Mouse (Mus musculus) embryonic facial prominence, embryonic 11.5 days (tissue): ENCODE results near the gene Tdp1. TPM values are rescaled to one million over a fixed set of nuclear protein-coding genes. Genes with fewer than 3 reads are reported as not detected.

Source experiments
- ATAC-seq: fragments of 200-750 bp; cut with Nextera tagmentation; replicated peaks from 2 replicates; pipeline ENCODE4 v1.8.0; 2017; ENCODE audit warnings: low read depth; ENCODE audit not compliant: insufficient number of reproducible peaks, low FRiP score, low TSS enrichment
- DNase-seq: peaks from one replicate; pipeline ENCODE4 v3.0.0-alpha.2; 2015; ENCODE audit warnings: low spot score
- H3K27ac ChIP-seq: fragments of 300-500 bp; sonication (generic); replicated peaks from 2 replicates; pipeline ENCODE4 v1.5.1; 2014; ENCODE audit warnings: mild to moderate bottlenecking, low read depth, low read length, control low read depth
- H3K27me3 ChIP-seq: fragments of 300-500 bp; sonication (generic); 2 replicates; pipeline ENCODE4 v1.6.1; 2014; ENCODE audit warnings: mild to moderate bottlenecking, low read length, moderate library complexity, mixed read lengths; ENCODE audit not compliant: control insufficient read depth, insufficient read depth
- H3K36me3 ChIP-seq: fragments of 300-500 bp; sonication (generic); replicated peaks from 2 replicates; pipeline ENCODE4 v1.6.1; 2014; ENCODE audit warnings: low read depth, mild to moderate bottlenecking, low read length, moderate library complexity, mixed read lengths; ENCODE audit not compliant: control insufficient read depth, insufficient read depth
- H3K4me1 ChIP-seq: fragments of 300-500 bp; sonication (generic); 2 replicates; pipeline ENCODE4 v1.6.1; 2014; ENCODE audit warnings: low read length, mixed read lengths; ENCODE audit not compliant: control insufficient read depth, insufficient read depth
- H3K4me2 ChIP-seq: fragments of 300-500 bp; sonication (generic); 2 replicates; pipeline ENCODE4 v1.6.1; 2014; ENCODE audit warnings: low read depth, mild to moderate bottlenecking, control low read depth, low read length, moderate library complexity
- H3K4me3 ChIP-seq: fragments of 300-500 bp; sonication (generic); 2 replicates; pipeline ENCODE4 v1.5.1; 2014; ENCODE audit warnings: low read depth, low read length, control low read depth
- H3K9ac ChIP-seq: fragments of 300-500 bp; sonication (generic); replicated peaks from 2 replicates; pipeline ENCODE4 v1.6.1; 2014; ENCODE audit warnings: mild to moderate bottlenecking, control low read depth, low read length
- H3K9me3 ChIP-seq: fragments of 300-500 bp; sonication (generic); replicated peaks from 2 replicates; pipeline ENCODE4 v1.6.1; 2016; ENCODE audit warnings: mild to moderate bottlenecking, low read length, inconsistent platforms, mixed read lengths; ENCODE audit not compliant: control insufficient read depth
- WGBS: fragments of 180-500 bp; shearing (Covaris S2); extraction: QIAGEN DNeasy Blood & Tissue Kit; methylation state at CpG from one replicate; pipeline ENCODE4 v1.1.7; 2014; 5-methylcytosine and 5-hydroxymethylcytosine counted together
- microRNA-seq: library from miRNA; unstranded; fragments of <30 nt; microRNA quantifications from one replicate; pipeline ENCODE4, GENCODE M21; 2016; ENCODE audit warnings: borderline number of aligned reads
- polyA plus RNA-seq: library from polyadenylated mRNA; unstranded; fragments of >200 nt; fragmentation: Nextera tagmentation; extraction: Ambion mirVana; gene quantifications from 2 replicates; pipeline ENCODE4 v1.2.1, GENCODE M21; 2014

The Tdp1 gene
- polyA plus RNA-seq, 1 experiment from 2014 or later, result 83.1 TPM

DNA sequence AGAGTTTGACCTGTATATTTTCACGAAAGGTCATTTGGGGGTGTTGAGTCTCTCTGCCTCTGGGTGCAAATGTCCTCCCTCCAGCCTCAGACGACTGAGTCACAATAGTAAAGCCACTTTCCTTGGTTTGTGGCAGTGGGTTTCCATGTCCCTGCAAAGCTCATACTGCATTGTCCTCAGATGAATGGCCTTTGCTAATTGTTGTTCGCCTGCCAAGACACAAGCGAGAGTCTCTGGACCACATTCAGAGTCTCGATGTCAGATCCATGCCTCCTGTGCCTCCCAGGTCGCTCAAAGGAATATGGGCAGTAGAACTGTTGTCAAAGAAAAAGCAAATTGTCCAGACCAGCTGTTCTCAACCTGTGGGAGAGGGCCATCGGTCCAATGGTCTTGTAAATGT is 116.1 kb downstream of the Tdp1 start:
- 86% methylated on average over 7 of the region's 7 CpGs for WGBS
- no peak for ATAC-seq
- Histone ChIP-seq H3K36me3 (no peaks in the 10 kb centered on the region), H3K9me3 (no peaks in the 10 kb centered on the region), H3K4me3 (no peak overlapping the region), H3K27ac (no peak overlapping the region), H3K9ac (no peak overlapping the region), H3K4me1 (no peaks in the 10 kb centered on the region), H3K27me3 (no peaks in the 10 kb centered on the region), H3K4me2 (no peak overlapping the region)
- no peak for DNase-seq

GRCm38 (mm10) chr12:100001246-100001645 is 116.9 kb downstream of the Tdp1 start:
- ATAC-seq, result no peak
- H3K4me2 ChIP-seq, result no peak overlapping the region
- 87% methylated on average over 3 of the region's 3 CpGs for WGBS

DNA sequence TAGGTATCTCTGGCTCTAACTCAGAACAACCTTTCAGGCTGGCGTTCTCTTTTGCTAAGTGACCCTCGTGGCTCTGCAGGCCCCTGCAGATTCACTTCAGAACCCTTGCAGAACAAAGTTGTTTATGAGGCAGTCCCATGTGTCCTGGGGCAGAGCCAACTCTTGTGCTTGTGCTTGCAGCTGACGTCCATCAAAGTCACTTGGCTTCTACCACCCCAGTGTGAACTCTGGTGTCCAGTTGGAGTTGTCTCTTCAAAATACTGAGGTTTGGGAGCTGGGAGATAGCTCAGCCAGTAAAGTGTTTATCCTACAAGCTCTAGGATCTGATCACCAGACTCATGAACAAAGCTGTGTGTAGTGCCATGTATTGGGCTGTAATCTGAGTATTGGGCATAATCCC is 117.6 kb downstream of the Tdp1 start:
- Histone ChIP-seq H3K27ac (no peak overlapping the region), H3K27me3 (no peaks in the 10 kb centered on the region), H3K4me1 (no peaks in the 10 kb centered on the region), H3K4me3 (no peak overlapping the region), H3K36me3 (no peaks in the 10 kb centered on the region), H3K9ac (no peak overlapping the region), H3K9me3 (no peaks in the 10 kb centered on the region), H3K4me2 (no peak overlapping the region)
- ATAC-seq (no peak), DNase-seq (no peak)
- WGBS, result 89% methylated on average over 3 of the region's 3 CpGs

More at GRCm38 (mm10) chr12:100001246-100001645, 116.9 kb downstream of the Tdp1 start:
- no peaks in the 10 kb centered on the region for H3K36me3 ChIP-seq
- no peaks in the 10 kb centered on the region for H3K4me1 ChIP-seq
- H3K9ac ChIP-seq, result no peak overlapping the region
- no peaks in the 10 kb centered on the region for H3K27me3 ChIP-seq
- H3K4me3 ChIP-seq, result no peak overlapping the region
- no peak overlapping the region for H3K27ac ChIP-seq
- H3K9me3 ChIP-seq, result no peaks in the 10 kb centered on the region
- DNase-seq, result no peak

GRCm38 (mm10) chr12:100002914-100003587 is 118.7 kb downstream of the Tdp1 start:
- no peaks in the 10 kb centered on the region for H3K36me3 ChIP-seq
- no peak overlapping the region for H3K4me3 ChIP-seq
- no peak overlapping the region for H3K4me2 ChIP-seq
- WGBS, result 38% methylated on average over 8 of the region's 8 CpGs
- no peaks in the 10 kb centered on the region for H3K4me1 ChIP-seq
- no peak for ATAC-seq
- H3K9ac ChIP-seq, result no peak overlapping the region
- no peaks in the 10 kb centered on the region for H3K9me3 ChIP-seq
- DNase-seq, result peak; percentile 3
- no peak overlapping the region for H3K27ac ChIP-seq
- no peaks in the 10 kb centered on the region for H3K27me3 ChIP-seq

Small RNAs within 50 kb of the gene (microRNA-seq; reads per million reads assigned to microRNA genes)
- not detected for gene Gm23291

Other genes starting within 250 kb of the Tdp1 start
- gene Efcab11, start 78 bp upstream of the Tdp1 start, polyA plus RNA-seq, result 24.4 and 27.3 TPM in 2 replicates
- 0.41 and 0.54 TPM in 2 replicates for gene Kcnk13, start 80.0 kb downstream of the Tdp1 start, polyA plus RNA-seq
- gene Psmc1, start 225.6 kb downstream of the Tdp1 start, polyA plus RNA-seq, result 433 and 457 TPM in 2 replicates